Mouse (Mus musculus): ENCODE results near the gene Lrrc30.

Gene Lrrc30

DNA sequence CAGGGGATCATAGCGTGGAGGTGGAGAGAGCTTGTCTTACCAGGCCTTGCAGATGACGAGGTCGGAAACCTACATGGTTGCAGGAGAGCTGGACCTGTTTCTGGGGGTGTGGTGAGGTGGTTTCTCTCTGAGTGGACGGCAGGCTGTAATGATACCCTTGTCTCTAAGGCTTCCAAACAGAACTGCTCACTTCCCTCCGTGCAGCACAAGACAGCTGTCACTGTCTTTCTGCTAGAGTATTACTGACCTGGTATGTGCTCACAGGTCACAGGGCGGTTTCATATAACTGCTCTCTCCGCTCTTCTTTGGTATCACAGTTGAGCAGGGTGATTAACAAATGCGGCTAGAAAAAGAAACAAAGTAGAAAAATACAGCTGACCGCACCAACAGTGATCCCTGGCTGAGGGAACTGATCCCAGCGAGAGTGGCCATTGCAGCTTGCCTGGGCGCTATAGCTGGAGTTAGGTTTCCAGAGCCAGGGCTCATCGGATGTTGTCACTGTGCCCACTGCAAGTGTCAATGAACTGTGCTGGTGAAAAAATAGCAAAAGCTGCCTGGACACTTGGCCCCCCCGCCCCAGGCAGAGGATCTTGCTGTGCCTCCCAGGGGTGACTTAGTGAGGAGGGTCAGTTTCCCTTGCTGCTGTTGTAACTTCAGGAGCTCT lies at the start of gene Lrrc30:
Lrrc30 (minus strand) TSS at position 48 of the 664 bp plus-strand sequence.
- no peak for DNase-seq (ENCODE audit: low read depth, low spot score)

DNA sequence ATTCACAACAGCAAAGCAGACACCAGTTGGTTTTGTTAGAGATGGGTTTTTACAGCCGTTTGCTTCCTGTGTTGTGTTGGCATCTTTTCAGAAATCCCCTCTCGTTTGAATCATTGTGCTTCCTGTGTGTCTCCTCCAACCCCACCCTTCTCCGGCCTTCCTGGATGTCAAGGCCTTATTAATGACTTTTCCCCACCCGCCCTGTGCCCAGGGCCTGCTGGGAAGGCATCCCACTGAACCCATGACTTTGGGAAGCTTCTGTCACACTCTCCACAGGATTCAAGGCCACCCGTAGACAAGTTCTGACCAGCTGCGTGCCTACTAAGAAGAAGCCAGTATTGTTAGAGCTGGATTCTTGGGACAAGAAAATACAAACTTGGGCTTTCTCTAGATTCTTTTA lies 48.6 kb upstream of the Lrrc30 start:
- peak; percentile 49 for DNase-seq (ENCODE audit: low read depth, low spot score)

DNA sequence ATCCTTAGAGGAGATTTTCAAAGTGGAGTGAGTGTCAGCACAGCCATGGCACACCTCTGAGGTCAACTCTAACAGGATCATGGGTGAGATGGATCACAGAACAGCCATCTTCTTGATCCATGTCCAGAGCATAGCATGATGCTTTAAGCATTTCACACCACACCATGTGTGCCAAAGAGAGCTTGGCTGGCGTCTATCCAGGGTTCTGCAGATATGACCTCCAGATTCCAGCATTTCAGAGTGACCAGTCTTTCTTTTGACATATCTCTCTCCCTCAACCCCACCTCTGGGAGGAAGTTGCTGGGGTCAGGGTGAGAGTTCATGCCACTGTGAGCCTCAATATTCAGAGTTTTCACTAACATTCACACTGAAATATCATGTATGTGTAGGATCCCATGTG lies 46.1 kb upstream of the Lrrc30 start:
- no peak for DNase-seq (ENCODE audit: low read depth, low spot score)

DNA sequence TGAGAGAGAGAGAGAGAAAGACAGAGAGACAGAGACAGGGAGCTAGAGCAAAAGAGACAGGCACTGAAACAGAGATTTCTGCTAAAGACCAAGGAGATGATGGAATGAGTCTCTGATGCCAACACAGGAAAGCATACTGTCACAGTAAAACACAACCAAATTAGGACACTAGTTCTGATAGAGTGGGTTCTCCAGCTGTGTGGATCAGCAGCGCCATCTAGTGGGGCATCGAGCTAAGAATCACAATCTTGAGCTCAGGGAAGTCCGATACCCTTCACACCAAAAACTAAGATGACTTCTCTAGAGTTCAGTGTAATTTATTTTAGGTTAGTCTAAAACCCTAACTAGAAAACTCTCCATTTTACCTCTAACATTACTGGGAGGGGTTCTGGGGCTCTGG lies 35.5 kb upstream of the Lrrc30 start:
- DNase-seq (ENCODE audit: low read depth, low spot score): peak; percentile 60

DNA sequence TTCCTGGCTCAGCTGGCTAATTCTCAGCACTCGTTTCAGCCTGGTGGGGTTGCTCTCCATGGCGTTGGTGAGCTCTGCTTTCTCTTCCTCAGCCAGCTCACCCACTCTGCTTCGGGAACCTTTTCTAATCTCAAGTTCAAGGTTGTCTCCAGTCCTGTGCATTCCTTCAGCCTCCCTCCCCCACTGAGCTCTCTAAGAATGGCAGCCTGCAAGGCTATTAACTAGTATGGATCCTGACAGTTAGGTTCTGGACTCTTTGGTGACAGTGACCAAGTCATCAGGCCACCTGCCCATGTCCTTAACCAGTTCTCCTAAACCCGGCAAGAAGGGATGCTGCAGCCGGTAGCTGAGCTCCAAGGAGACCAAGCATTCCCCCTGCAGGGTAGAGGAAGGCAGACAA lies 34.5 kb upstream of the Lrrc30 start:
- no peak for DNase-seq (ENCODE audit: low read depth, low spot score)

DNA sequence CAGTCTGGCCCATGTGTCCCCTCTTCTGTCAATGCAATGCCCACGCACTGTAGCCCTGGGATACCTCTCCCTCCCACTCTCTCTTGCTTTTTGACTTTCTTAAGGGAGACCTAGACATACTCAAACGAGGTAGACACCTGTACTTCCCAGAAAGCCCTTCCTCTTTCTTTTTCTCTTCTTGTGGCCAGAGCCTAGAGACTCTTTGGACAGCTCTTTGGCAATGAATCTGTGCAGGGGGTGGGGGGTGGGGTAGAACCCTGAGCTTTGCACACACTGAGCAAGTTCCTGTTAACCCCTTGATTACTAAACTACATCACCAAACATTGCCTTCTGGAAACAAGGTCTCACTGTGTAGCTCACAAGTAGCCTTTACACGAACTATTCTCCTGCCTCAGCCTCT lies 31.8 kb upstream of the Lrrc30 start:
- DNase-seq (ENCODE audit: low read depth, low spot score): no peak

DNA sequence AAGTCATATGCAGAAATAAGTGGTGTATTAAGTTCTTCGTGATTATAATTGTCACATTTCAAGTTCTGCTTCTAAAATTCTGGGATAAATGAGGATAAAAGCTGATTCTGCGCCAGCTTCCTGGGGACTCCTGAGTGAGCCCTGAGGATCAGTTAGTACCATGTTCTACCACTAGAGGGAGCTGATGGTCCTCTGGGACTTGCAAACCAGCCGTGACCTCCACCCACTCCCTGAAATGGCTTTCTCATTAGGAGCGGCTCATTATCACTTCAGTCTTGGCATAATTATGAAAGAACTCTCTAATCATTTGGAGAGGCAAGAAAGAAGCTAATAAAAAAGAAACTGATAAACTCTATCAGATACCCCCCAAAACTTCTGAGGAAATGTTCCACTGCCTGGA lies 19.0 kb upstream of the Lrrc30 start:
- peak; percentile 56 for DNase-seq (ENCODE audit: low read depth, low spot score)

DNA sequence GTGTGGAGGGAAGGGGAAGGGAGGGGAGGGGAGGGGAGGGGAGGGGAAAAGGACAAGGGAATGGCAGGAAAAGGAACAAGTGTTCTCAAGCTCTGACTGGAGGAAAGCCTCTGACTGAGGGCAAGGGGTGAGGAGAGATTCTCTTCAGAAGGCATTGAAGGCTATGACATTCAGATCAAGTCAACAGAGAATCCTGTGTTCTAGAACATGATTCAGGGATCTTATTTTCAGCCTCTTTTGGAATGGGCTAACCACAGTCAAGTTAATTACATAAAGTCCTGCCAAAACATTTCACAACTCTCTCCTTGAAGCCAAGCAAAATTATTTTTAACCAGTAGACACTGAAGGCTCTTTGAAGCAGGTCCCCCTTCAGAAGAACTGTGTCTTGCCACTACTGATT lies 9.1 kb upstream of the Lrrc30 start:
- DNase-seq (ENCODE audit: low read depth, low spot score): no peak

DNA sequence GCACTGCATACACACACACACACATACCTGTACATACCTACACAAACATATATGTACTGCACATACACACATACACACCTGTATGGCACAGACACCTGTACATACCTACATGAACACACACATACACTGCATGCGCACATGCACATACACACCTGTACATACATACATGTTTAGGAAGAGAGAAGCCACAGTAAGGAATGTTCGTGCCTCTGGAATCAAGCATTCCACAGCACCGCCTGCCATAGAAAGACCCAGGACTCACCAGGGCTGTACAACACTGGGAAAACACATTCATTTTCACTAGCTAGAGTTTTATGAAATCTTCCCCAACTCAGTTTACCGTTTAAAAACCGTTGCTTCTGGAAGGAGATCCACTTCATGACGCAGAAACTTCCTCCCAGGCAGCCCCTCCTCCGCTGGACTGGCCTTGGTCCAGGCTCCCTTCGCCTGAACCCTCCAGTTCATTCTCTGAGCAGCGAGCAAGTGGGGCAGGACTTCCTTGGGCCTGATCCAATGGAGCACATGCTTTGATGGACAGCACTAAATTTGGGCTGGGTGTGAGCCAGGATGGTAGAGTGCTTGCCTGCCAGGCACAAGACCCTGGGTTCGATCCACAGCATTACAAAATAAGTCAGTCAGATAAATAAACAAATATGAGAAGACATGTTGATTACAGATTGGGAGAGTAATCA lies 5.7 kb upstream of the Lrrc30 start:
- DNase-seq (ENCODE audit: low read depth, low spot score): no peak

DNA sequence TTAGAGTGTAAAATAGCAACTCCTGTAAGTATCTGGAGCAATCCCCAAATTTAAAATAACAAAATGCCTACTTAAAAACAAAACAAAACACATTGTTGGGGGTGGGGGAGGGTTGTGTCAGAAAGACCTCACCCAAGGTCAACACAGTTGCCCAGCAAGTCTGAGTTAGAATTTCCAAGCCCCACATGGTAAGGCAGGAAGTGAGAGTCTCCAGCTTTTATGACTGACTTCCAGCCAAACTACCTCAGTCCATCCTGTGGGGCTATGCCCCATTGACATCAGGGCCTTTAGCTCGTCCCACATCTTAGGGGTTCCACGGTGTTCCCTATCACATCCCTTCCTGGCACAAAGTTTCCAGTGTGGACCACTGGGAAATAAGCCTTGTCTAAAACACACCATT lies 4.4 kb upstream of the Lrrc30 start:
- no peak for DNase-seq (ENCODE audit: low read depth, low spot score)

DNA sequence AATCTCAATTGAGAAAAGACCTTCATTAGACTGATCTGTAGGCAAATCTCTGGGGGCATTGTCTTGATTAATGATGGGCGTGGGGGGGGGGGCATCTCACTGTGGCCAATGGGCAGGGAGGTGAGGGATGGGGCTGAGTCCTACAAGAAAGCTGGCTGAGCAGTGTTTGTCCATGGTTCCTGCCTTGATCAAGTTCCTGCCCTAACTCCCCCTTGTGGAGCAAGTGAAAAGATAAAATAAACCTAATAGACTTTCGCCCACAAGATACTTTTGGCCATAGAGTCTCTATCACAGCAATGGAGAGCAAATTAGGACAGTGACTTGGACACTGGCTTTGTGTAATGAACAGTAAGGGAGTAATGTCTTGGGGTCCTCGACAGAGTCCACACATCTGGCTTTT lies 3.8 kb upstream of the Lrrc30 start:
- DNase-seq (ENCODE audit: low read depth, low spot score): peak; percentile 30

DNA sequence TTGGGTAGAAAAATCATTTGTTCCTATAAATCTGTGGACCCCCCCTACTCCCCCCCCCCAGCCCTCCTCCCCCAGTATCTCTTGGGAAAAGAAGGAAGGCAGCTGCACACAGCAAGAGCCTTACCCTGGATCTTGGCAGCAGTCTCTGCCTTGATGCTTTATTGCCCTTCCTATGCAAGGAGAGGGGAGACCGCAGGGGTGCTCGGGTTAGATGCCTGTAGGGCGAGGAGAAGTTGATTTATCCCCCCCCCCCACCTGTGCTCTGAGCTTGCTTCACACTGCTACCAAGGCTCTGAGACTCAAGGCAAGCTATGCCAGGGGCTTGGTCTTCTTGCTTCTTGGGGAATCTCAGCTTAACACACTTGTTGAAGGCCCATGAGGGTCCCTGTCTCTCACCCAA lies 2.8 kb downstream of the Lrrc30 start:
- no peak for DNase-seq (ENCODE audit: low read depth, low spot score)

DNA sequence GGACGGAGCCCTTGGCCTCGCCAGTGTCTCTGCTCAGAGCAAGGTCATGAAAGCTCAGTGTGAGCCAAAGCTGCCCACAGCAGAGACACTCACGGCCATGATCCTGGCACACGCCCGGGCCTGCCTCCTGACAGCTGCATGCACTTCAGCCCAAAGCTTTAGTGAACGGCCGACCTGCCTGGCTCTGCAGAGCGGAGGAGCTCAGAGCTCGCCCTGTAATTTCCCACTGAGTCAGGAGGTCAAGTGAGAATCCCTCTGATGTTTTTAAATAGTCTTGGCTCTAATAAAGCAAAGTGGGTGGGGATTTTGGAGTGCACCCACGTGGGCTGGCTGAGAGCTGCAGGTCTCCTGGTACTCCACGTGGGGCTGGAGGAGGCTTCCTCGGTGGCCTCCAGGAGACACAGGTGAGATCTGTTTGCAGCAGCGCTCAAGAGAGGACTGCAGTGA lies 3.3 kb downstream of the Lrrc30 start:
- DNase-seq (ENCODE audit: low read depth, low spot score): peak; percentile 12

DNA sequence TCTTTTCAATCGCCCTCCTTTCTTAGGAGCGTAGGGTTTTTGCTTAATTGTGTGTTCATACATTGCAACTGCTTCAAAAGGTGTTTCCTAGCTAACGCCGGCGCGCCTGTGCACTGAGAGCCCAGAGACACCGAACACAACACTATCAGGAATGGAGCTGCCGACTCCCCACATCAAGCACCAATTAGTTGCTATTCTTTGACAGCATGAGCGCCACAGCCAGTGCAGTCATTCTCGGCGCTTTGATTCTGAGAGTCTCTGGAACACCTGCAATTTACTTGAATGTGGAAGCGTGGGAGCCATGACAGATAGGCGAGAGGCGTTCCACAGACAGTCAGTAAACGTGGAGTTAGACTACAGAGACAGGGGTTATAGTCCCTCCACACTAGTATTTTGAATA lies 4.0 kb downstream of the Lrrc30 start:
- no peak for DNase-seq (ENCODE audit: low read depth, low spot score)

DNA sequence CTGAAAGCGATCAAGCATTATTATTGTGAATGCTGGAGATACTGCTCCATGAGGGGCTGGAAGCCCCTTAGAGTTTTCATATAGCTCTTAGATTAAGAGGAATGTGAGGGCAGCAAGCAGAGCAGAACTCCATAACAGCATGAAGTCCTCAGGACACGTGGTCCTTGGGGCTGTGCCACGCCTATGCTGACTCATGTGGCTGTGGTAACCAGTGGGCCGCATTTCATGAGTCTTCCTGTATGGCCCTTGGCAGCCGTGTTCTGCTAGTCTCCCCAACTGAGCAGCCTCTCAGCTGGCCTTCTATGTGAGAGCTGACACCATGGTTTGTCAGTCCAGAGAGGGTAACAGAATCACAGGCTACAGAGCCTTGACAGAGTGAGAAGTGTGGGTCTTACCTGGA lies 7.1 kb downstream of the Lrrc30 start:
- no peak for DNase-seq (ENCODE audit: low read depth, low spot score)

DNA sequence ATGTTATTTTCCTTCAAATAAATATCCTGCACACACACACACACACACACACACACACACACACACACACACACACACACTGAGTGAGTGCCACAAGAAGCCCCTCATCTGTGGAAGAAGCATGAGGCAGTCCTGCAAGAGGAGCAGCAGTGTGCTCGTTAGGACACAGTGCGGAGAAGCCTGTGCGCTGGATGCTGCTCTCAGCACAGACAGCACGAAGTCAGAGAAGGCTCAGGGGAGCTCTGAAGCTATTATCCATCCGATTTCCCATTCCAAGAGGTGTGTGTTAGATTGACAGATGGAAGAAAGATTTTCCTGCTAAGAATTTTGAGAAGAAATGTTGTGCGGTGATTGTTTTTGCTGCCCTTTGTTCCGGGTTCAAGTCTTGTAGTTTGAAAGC lies 13.5 kb downstream of the Lrrc30 start:
- DNase-seq (ENCODE audit: low read depth, low spot score): no peak

DNA sequence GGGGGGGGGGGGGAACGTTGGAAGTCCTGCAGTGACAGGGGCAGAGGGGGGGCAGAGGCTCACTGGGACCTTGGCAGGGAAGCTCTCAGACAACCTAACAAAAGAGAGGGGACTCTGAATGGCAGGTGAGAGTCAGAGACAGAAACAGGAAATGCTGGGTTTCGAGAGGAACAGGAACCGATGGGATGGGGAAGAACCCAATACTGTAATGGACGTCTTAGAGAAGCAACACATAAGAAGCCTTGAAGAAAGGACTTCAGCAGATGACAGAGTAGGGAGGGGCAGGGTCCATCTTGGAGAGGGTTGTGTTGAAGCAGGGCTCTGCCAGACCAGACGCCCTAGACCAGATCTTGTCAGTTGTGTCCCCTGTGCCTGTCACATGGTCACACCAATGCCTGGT lies 18.1 kb downstream of the Lrrc30 start:
- no peak for DNase-seq (ENCODE audit: low read depth, low spot score)

DNA sequence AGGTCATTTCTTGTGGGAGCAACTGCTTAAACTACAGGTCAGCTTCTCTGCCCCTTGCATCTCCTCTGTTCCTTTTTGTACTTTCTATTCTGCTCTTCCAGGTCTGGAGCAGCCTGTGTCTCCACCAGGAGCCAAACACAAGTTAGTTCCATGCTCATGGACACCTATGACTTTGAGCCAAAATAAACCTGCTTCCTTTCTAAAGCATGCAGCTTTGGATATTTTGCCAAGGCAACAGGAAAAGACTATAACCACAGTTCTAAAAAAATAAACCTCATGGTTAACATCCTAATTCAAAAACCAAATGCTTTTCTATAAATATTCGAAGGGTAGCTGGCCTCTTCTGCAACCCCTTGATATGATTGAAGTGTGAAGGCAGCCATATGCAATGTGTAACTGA lies 19.9 kb downstream of the Lrrc30 start:
- DNase-seq (ENCODE audit: low read depth, low spot score): no peak

DNA sequence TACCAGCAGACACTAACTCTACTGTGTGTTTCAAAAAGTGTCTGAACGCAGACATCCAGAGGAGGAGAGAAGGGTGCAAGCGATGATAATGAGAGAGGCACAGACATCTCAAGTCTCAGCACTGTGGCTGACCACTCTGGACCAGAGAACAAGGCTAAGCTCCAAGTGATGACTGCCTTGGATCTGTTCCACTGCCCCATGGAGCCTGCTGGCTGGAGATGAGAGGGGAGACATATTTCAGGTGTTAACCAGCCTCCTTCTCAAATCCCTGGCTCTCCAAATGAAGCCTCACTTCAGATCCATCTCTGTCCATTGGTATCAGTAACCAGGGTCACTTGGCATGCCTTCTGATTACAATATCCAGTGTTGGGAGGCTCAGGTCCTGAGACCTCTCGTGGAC lies 20.4 kb downstream of the Lrrc30 start:
- DNase-seq (ENCODE audit: low read depth, low spot score): no peak

DNA sequence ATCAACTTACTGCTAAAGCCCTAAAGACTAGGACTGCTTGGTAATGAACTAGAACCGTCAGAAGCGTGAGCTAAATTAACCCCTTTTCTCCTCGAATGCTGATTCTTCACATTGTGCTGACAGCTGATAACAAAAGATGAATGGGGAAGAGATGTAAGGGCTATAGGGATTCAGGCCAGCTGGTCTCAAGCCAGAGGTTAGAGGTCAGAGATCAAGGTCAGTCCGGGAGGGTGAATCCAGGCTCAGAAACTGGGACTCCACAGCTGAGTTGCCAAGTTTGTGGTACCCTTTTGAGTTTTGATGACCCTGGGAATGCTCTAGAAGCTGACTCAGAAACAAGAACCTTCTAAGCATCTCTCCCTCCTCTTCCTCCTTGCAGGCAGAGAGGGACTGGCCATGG lies 28.1 kb downstream of the Lrrc30 start:
- no peak for DNase-seq (ENCODE audit: low read depth, low spot score)

DNA sequence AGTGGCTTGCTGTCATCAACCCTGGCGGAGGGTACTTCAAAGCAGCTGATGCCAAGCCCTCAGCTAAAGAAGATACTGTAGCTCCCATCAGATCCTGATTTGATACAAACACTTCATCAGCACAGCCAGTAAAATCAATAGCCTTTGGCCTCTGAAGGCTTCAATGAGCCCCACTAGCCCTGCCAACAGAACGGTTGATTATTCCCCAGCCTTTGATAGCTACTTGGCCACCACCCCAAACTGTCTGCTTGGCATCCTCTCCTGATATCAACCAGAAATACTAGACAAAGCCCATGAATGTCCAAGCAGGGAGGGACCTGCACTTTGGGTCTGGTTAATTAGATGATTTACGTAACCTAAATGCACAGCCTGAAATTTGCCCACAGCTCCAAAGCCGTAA lies 30.0 kb downstream of the Lrrc30 start:
- DNase-seq (ENCODE audit: low read depth, low spot score): no peak

DNA sequence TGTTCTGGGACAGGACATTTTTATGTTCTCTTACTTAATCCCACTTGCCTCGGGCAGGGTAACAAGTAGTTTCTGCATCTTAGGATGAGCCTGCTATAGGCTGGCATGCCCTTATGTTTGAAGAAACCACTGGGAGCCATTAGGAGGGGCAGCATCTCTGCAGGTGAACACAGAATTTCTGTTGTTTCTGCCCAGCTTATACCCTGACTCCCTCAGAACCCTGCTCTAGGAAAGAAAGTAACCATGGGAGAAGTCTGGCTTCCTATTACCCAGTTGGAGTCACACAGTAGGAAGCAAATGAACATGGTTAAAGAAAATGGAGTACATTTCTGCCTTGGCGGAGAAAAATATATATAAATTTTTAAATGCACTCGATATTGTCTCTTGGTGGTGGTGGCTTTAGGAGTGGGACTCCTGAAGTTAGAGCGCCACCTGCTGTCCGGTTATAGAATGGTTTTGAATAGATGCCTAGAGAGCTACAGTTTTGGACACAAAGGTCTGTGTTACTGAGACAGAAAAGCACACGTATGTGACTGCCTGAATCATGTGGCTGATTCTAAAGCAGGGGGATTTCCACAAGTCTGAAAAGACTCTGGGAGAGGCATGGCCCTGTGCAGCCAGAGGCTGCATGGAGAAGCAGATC lies 47.5 kb downstream of the Lrrc30 start:
- DNase-seq (ENCODE audit: low read depth, low spot score): peak; percentile 36

DNA sequence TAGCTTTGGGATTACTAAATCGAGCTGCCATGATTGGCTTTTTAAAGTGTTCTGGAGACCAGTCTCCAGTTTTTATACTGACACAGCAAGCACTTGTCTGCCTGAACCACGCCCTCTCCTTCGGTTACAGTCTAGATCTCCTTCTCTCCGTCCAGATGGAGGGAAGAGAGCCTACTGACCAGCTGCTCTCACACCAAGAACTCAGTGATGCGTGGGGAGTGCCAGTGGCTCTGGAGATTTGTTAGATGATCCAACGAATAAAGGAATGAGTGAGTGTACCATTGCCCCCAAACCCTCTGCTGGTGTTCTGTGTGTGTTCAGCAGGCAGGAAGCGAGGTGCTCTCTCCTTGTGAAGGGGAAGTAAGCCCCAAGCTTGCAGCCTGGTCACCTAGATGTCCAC lies 48.0 kb downstream of the Lrrc30 start:
- no peak for DNase-seq (ENCODE audit: low read depth, low spot score)
